Mouse (Mus musculus) hindbrain, embryonic 12.5 days (tissue): ENCODE results near the gene Lcp1. TPM values are rescaled to one million over a fixed set of nuclear protein-coding genes. Genes with fewer than 3 reads are reported as not detected.
A peak's percentile ranks its signal among the peaks of the same experiment; 100 is the strongest.

Source experiments
- ATAC-seq: fragments of 200-750 bp; cut with Nextera tagmentation; 2 replicates; pipeline ENCODE4 v1.8.0; 2017; ENCODE audit warnings: moderate TSS enrichment; ENCODE audit not compliant: low FRiP score
- H3K27ac ChIP-seq: fragments of 300-500 bp; sonication (generic); 2 replicates; pipeline ENCODE4 v1.5.1; 2016; ENCODE audit warnings: mild to moderate bottlenecking
- H3K27me3 ChIP-seq: fragments of 300-500 bp; sonication (generic); 2 replicates; pipeline ENCODE4 v1.6.1; 2016; ENCODE audit warnings: mild to moderate bottlenecking
- H3K36me3 ChIP-seq: fragments of 300-500 bp; sonication (generic); 2 replicates; pipeline ENCODE4 v1.6.1; 2016; ENCODE audit warnings: mild to moderate bottlenecking
- H3K4me1 ChIP-seq: fragments of 300-500 bp; sonication (generic); 2 replicates; pipeline ENCODE4 v1.6.1; 2016
- H3K4me2 ChIP-seq: fragments of 300-500 bp; sonication (generic); replicated peaks from 2 replicates; pipeline ENCODE4 v1.6.1; 2016; ENCODE audit warnings: mild to moderate bottlenecking
- H3K4me3 ChIP-seq: fragments of 300-500 bp; sonication (generic); 2 replicates; pipeline ENCODE4 v1.5.1; 2016; ENCODE audit warnings: mild to moderate bottlenecking
- H3K9ac ChIP-seq: fragments of 300-500 bp; sonication (generic); 2 replicates; pipeline ENCODE4 v1.6.1; 2016; ENCODE audit warnings: mild to moderate bottlenecking, moderate library complexity
- H3K9me3 ChIP-seq: fragments of 300-500 bp; sonication (generic); replicated peaks from 2 replicates; pipeline ENCODE4 v1.6.1; 2016; ENCODE audit warnings: mild to moderate bottlenecking
- WGBS: fragments of 180-500 bp; shearing (Covaris S2); methylation state at CpG from one replicate; pipeline ENCODE4 v1.1.7; 2016; 5-methylcytosine and 5-hydroxymethylcytosine counted together
- polyA plus RNA-seq: library from polyadenylated mRNA; unstranded; fragments of >200 nt; fragmentation: Nextera tagmentation; extraction: Ambion mirVana; gene quantifications from 2 replicates; pipeline ENCODE4 v1.2.1, GENCODE M21; 2016

Gene Lcp1
- polyA plus RNA-seq, 1 experiment from 2014 or later: 19.8 TPM

- no peak overlapping the region for H3K9ac ChIP-seq
- no peak overlapping the region for H3K4me2 ChIP-seq
- H3K9me3 ChIP-seq: no peaks in the 10 kb centered on the region
- H3K27me3 ChIP-seq: no peaks in the 10 kb centered on the region
- H3K27ac ChIP-seq: no peak overlapping the region
- WGBS: 77% methylated on average over 6 of the region's 6 CpGs
- H3K4me3 ChIP-seq: no peak overlapping the region
- ATAC-seq: no peak
- no peaks in the 10 kb centered on the region for H3K36me3 ChIP-seq
- no peaks in the 10 kb centered on the region; the same call in 1 of the 2 replicates for H3K4me1 ChIP-seq
These were observed 96.7 kb downstream of the Lcp1 start for GRCm38 (mm10) chr14:75227453-75228084.

GRCm38 (mm10) chr14:75229834-75230233 lies 98.9 kb downstream of the Lcp1 start:
- no peak for ATAC-seq
- no peak overlapping the region for H3K9ac ChIP-seq
- no peaks in the 10 kb centered on the region for H3K9me3 ChIP-seq
- no peaks in the 10 kb centered on the region; the same call in 1 of the 2 replicates for H3K4me1 ChIP-seq
- H3K4me3 ChIP-seq: no peak overlapping the region
- no peak overlapping the region for H3K4me2 ChIP-seq
- no peak overlapping the region for H3K27ac ChIP-seq
- WGBS: 69% methylated on average over 2 of the region's 2 CpGs
- H3K36me3 ChIP-seq: no peaks in the 10 kb centered on the region
- H3K27me3 ChIP-seq: no peaks in the 10 kb centered on the region

DNA sequence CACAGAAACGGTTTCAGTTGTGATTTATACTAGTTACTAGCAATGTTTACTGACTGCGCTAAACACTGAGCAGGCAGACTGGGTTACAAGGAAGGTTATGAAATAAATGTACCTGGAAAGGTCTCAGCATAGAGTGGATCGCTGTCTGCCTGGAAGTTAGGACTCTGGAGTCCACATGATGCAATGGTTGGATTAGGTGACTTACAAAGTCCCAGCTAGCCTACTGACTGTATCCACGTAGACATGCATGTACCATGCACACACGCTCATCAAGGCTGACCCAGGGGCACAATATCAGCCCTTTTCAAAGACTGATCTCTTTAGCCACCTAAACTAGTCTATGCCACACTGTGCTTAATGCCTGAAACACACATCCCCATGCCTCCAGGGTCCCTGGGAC lies 102.2 kb downstream of the Lcp1 start:
- peaks cover 12% of the 10 kb centered on the region for H3K4me1 ChIP-seq
- no peak overlapping the region for H3K27ac ChIP-seq
- no peaks in the 10 kb centered on the region for H3K36me3 ChIP-seq
- no peak overlapping the region for H3K9ac ChIP-seq
- no peaks in the 10 kb centered on the region for H3K27me3 ChIP-seq
- 91% methylated on average over 5 of the region's 5 CpGs for WGBS
- H3K4me3 ChIP-seq: no peak overlapping the region
- no peak for ATAC-seq
- H3K9me3 ChIP-seq: no peaks in the 10 kb centered on the region
- no peak overlapping the region for H3K4me2 ChIP-seq

DNA sequence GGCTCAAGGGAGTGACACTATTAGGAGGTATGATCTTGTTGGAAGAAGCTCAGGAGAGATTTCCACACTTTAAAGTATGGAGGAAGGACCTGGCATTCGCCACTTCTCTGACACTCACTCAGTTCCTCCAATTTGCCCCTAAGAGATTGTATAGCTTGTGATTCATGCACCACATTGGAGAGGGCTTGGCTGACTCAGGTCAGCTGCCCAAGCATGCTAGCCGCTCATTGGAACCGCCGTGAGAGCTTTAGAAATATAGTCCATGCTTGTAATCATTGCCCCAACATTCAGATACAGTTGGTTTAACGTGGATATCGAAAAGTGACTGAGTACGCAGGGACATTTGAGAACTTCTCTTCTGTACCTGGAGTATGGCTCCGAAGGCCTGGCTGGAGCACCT lies 104.7 kb downstream of the Lcp1 start:
- Histone ChIP-seq H3K4me1 (peaks cover 12% of the 10 kb centered on the region), H3K4me2 (peak overlapping the region; percentile 25), H3K27ac (peak overlapping the region; percentile 66), H3K36me3 (no peaks in the 10 kb centered on the region), H3K4me3 (no peak overlapping the region), H3K27me3 (no peaks in the 10 kb centered on the region), H3K9ac (no peak overlapping the region), H3K9me3 (no peaks in the 10 kb centered on the region)
- 75% methylated on average over 8 of the region's 8 CpGs for WGBS
- peak; percentile 48 for ATAC-seq

DNA sequence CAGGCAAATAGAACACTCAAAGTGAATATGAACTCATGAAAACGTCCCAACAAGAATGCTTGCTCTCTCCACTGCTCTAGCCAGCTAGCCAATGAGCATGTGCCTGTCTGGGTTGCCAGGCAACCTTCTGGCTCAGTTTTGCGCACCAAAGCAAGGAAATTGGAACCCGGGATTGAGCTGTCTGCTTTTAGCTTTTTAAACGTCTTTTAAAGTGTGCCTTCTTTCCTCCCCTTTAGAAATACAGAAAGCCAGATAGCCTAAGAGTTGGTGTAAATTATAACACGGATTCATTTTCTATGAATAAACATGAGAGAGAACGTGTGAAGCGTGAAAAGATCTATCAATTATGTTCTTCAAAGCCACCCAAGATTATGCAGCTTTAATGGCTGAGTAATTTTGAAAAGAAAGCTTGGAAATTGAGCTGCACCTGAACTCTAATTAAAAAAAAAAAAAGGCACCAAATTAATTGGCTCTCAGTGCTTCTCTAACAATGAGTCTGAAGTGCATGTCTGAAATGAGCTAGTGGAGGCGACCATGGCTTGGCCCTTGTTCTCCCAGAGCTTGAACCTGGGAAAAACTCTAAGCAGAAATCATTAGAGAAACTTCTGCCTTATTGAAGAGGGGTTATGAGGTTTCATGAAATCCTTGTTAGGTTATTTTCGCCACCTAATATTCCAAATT lies 105.2 kb downstream of the Lcp1 start:
- Histone ChIP-seq H3K4me1 (peaks cover 12% of the 10 kb centered on the region), H3K4me2 (peak overlapping the region; percentile 25), H3K4me3 (no peak overlapping the region)

DNA sequence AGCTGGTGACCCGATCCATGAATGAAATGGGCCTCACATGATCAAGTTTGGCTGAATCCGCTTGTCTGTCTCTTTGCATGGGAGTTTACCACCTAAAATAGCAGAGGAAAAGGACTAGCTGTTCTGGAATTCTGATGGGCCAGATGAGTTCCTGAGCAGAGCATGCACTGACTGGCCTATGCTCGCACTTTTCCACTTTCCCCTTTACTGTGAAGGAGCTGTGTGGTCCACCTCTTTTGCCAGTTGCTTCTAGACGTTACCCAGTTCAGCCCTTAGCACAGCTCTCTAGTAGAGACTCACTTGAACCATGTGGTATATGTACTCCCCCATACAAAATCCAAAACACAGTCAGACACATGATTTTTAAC lies 105.7 kb downstream of the Lcp1 start:
- 0 out of 2 replicates have a peak, but pooled peaks have one; percentile 33 for ATAC-seq
- no peaks in the 10 kb centered on the region for H3K36me3 ChIP-seq
- H3K9me3 ChIP-seq: no peaks in the 10 kb centered on the region
- H3K9ac ChIP-seq: no peak overlapping the region
- no peak overlapping the region for H3K4me2 ChIP-seq
- no peaks in the 10 kb centered on the region for H3K27me3 ChIP-seq
- H3K27ac ChIP-seq: peak overlapping the region; percentile 66
- 73% methylated on average over 4 of the region's 4 CpGs for WGBS
- no peak overlapping the region for H3K4me3 ChIP-seq
- H3K4me1 ChIP-seq: peaks cover 12% of the 10 kb centered on the region

More for the DNA sequence above, 105.2 kb downstream of the Lcp1 start:
- 24% methylated on average over 9 of the region's 9 CpGs for WGBS
- H3K27ac ChIP-seq: peak overlapping the region; percentile 66
- H3K9ac ChIP-seq: no peak overlapping the region
- peak; percentile 92 for ATAC-seq
- H3K36me3 ChIP-seq: no peaks in the 10 kb centered on the region
- H3K27me3 ChIP-seq: no peaks in the 10 kb centered on the region
- H3K9me3 ChIP-seq: no peaks in the 10 kb centered on the region

DNA sequence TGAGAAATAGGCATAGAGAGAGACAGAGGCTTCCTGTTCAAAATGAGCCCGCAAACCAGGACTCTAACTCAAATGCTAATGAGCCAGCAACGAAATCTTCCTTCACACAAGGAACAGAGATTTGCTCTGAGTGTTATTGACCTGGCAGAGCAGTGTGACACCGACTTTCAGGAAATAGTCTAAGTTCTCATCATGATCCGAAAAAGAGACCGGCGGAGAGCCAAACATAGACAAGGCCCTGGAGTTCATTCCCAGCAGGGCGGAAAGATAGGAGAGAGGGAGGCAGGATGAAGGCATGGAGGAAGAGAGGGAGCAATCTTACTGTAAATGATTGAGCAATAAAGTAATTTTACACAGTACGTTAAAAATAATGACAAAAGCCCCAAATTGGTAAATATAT lies 106.2 kb downstream of the Lcp1 start:
- Histone ChIP-seq H3K9ac (no peak overlapping the region), H3K27me3 (no peaks in the 10 kb centered on the region), H3K36me3 (no peaks in the 10 kb centered on the region), H3K4me3 (no peak overlapping the region), H3K4me1 (peaks cover 12% of the 10 kb centered on the region), H3K9me3 (no peaks in the 10 kb centered on the region), H3K27ac (no peak overlapping the region), H3K4me2 (no peak overlapping the region)
- WGBS: 83% methylated on average over 8 of the region's 8 CpGs
- ATAC-seq: no peak

DNA sequence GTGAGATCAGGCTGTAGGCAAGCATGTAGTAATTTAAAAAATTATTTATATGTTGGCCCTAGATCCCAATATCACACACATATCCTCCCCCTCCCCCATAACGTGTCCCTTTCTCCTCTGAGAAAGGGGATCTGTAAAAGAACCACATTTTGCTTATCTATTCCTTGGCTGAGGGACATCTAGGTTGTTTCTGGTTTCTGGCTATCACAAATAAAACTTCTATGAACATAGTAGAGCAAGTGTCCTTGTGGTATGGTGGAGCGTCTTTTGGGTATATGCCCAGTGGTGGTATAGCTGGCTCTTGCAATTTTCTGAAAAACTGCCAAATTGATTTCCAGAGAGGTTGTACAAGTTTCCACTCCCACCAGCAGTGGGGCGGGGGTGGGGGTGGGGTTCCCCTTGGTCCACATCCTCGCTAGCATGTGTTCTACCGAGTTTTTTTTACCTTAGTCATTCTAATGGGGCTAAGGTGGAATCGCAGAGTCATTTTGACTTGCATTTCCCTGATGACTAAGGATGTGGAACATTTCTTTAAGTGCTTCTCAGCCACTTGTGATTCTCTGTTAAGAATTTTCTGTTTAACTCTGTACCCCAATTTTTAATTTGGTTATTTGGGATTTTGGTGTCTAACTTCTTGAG lies 107.3 kb downstream of the Lcp1 start:
- Histone ChIP-seq H3K9me3 (no peaks in the 10 kb centered on the region), H3K4me2 (no peak overlapping the region), H3K4me3 (no peak overlapping the region), H3K9ac (no peak overlapping the region), H3K4me1 (peaks cover 12% of the 10 kb centered on the region), H3K27ac (no peak overlapping the region), H3K27me3 (no peaks in the 10 kb centered on the region), H3K36me3 (no peaks in the 10 kb centered on the region)
- no peak for ATAC-seq
- 86% methylated on average over 6 of the region's 6 CpGs for WGBS

- no peaks in the 10 kb centered on the region for H3K4me1 ChIP-seq
- no peak for ATAC-seq
- no peak within 1 kb of the TSS for H3K4me3 ChIP-seq
- no peak within 1 kb of the TSS for H3K9ac ChIP-seq
- H3K27ac ChIP-seq: no peak within 1 kb of the TSS
- no peaks in the 10 kb centered on the region for H3K9me3 ChIP-seq
- H3K27me3 ChIP-seq: no peaks in the 10 kb centered on the region
- H3K36me3 ChIP-seq: no peaks in the 10 kb centered on the region
- WGBS: 87% methylated on average over 5 of the region's 5 CpGs
- no peak within 1 kb of the TSS for H3K4me2 ChIP-seq
These were observed 111.2 kb downstream of the Lcp1 start, which contains the start of gene Cpb2 for GRCm38 (mm10) chr14:75242087-75242486. Gene Cpb2, plus strand, starts transcription at chr14:75242287.

DNA sequence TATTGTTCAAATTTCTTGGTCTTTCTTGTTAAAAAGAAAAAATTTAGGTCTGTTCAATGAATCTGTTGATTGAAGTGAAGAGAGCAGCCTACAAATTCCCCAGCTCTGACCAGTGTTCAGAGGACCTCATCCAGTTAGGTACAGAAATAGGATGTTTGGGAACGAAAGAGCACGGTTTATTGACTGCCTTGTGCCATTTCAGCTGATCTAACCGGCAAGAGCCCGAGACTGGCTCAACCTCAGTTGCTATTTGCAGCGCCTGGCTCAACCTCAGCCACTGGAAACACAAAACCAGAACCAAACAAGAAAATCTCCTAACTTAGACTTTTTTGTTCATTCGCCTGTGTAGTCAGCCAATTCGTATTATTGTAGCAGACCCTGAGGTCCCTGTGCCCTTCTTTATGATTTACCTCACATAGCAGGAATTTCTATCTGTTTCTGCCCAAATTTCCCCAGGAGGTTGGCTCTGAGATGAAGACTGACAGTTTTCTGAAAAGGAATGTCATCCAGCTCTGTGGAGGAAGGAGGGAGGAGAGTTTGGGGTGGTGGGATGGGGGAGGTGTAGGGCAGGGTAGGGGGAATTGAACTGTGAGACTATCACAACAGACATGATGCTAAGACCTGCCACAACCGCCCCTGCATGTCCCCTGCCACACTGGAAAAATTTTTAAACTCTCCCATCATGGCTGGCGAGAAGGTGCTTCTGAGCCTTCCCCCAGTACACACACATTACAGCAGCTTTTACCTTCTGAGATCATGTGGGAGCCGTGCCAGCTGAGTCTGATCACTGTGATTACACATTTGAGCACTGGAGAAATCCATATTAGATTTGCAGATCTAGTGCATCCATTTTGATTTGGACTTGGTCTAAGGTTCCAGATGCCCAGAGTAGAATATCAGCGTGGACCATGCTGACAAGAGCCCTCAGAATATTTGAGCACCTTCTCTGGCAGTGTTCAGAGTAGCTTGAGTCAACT lies 115.4 kb downstream of the Lcp1 start:
- Histone ChIP-seq H3K9me3 (no peaks in the 10 kb centered on the region), H3K4me2 (no peak overlapping the region), H3K36me3 (no peaks in the 10 kb centered on the region), H3K4me1 (no peaks in the 10 kb centered on the region), H3K4me3 (no peak overlapping the region), H3K27ac (no peak overlapping the region), H3K27me3 (no peaks in the 10 kb centered on the region), H3K9ac (no peak overlapping the region)
- WGBS: 82% methylated on average over 11 of the region's 11 CpGs
- ATAC-seq: no peak

GRCm38 (mm10) chr14:75250432-75250831 lies 119.5 kb downstream of the Lcp1 start:
- no peaks in the 10 kb centered on the region for H3K27me3 ChIP-seq
- 89% methylated on average over 3 of the region's 3 CpGs for WGBS
- H3K4me2 ChIP-seq: no peak overlapping the region
- H3K4me3 ChIP-seq: no peak overlapping the region
- no peaks in the 10 kb centered on the region for H3K9me3 ChIP-seq
- ATAC-seq: no peak
- no peaks in the 10 kb centered on the region for H3K4me1 ChIP-seq
- H3K36me3 ChIP-seq: no peaks in the 10 kb centered on the region
- H3K27ac ChIP-seq: no peak overlapping the region
- H3K9ac ChIP-seq: no peak overlapping the region

DNA sequence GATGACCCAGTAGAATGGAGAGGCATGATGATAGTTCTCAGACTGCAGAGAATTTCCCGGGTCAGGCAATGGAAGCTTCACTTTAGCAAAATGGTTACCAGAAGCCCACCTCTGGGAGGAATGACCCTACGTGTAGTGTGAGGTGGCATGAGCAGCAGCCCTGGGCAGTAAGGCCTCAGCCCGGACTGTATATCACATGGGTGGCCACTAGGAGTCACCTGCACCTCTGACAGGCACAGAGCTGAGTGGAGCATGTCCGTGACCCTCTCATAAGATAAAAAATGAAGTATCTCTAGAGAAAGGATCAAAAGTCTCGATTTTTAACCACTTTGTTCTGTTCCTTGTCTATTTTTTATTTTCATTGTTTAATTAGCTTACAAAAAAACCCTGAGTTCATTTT lies 125.6 kb downstream of the Lcp1 start:
- H3K9ac ChIP-seq: no peak overlapping the region
- H3K4me3 ChIP-seq: no peak overlapping the region
- H3K27ac ChIP-seq: no peak overlapping the region
- H3K4me1 ChIP-seq: no peaks in the 10 kb centered on the region
- no peaks in the 10 kb centered on the region for H3K27me3 ChIP-seq
- no peaks in the 10 kb centered on the region for H3K9me3 ChIP-seq
- no peak overlapping the region for H3K4me2 ChIP-seq
- no peak for ATAC-seq
- WGBS: 53% methylated on average over 5 of the region's 5 CpGs
- H3K36me3 ChIP-seq: no peaks in the 10 kb centered on the region
